Mouse (Mus musculus): ENCODE data around the gene Camsap2. TPM values are rescaled to one million over a fixed set of nuclear protein-coding genes. Genes with fewer than 3 reads are reported as not detected.

Camsap2 gene
- total RNA-seq, 2 experiments from 2014 or later: 137 to 142 TPM

GRCm38 (mm10) chr1:136340541-136340940 is 5.4 kb downstream of the Camsap2 start:
- peak; percentile 45 for TF ChIP-seq CTCF (IDR thresholded peaks at IDR 0.05)
- no peak overlapping the region for H3K4me3 ChIP-seq
- intact Hi-C loops (cut with DNase I): no loop called here
- DNase-seq (ENCODE audit: extremely low spot score in 1 of 2, low spot score in 2 of 2): no peak
- H3K27ac ChIP-seq: no peak overlapping the region

DNA sequence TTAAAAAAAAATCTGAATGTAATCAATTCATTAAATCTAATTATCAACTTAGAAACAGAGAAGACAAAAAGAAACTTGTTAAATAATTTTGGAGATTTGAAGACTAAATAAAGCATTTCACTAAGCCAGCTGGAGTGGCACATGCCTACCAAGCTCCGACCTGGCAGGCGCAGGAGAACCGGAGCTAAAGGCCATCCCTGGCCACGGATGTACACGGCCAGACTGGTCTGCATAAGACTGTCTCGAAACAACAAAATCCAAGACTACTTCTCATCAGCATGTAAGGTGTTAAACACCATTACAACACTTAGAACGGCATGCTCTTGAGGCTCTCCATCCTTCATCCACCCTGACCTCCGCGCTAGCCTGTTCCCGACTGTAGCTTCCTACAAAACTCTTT is 11.2 kb downstream of the Camsap2 start:
- intact Hi-C loops (cut with DNase I): no loop called here
- no peak overlapping the region for H3K27ac ChIP-seq
- DNase-seq (ENCODE audit: extremely low spot score in 1 of 2, low spot score in 2 of 2): no peak
- H3K4me3 ChIP-seq: no peak overlapping the region
- no peak for TF ChIP-seq CTCF (IDR thresholded peaks at IDR 0.05)

DNA sequence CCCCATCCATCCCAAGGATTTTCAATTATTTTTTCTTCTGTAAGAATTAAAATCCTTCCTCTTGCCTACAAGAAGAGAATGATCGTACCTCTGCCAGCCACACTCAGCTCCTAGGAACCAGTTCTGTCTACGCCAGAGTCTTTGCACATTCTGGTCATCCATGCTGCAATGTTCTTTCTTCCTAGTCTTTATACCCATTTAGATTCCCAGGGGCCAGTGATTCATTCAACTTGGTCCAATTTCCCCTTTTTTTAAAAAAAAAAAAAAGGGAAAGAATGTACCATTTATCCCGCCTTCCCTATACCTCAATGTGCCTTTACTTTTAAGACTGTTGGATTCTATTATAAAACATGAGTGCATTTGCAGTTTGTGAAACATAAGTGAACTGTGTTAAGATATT is 12.4 kb downstream of the Camsap2 start:
- intact Hi-C loops (cut with DNase I): no loop called here
- H3K4me3 ChIP-seq: no peak overlapping the region
- no peak overlapping the region for H3K27ac ChIP-seq
- TF ChIP-seq CTCF (IDR thresholded peaks at IDR 0.05): no peak
- DNase-seq (ENCODE audit: extremely low spot score in 1 of 2, low spot score in 2 of 2): no peak

- Histone ChIP-seq H3K27ac (no peak overlapping the region), H3K4me3 (no peak overlapping the region)
- intact Hi-C loops (cut with DNase I): no loop called here
- TF ChIP-seq CTCF (IDR thresholded peaks at IDR 0.05): no peak
- no peak for DNase-seq (ENCODE audit: extremely low spot score in 1 of 2, low spot score in 2 of 2)
Observed at GRCm38 (mm10) chr1:136333071-136333470, 12.8 kb downstream of the Camsap2 start.

- intact Hi-C loops (cut with DNase I): no loop called here
- no peak for TF ChIP-seq CTCF (IDR thresholded peaks at IDR 0.05)
- no peak overlapping the region for H3K27ac ChIP-seq
Observed at GRCm38 (mm10) chr1:136331836-136332235, 14.1 kb downstream of the Camsap2 start.

DNA sequence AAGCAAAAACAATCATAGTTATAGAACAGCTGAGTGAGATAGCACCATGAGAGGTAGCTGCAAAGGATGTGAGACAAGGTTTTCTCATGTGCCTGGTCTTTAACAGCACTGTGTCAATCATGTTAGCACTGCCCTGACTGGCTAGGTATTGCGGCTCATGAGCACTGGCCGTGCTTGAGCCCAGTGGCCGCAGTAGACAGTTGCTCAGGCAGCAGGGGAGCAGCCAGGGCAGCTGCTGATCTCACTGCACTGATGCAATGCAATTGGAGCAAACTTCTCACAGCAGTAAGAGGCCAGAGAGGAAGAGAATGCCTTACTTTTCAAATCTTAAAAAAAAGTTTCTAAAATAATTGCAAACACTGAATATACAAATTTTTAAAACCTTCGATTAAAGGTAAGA is 16.5 kb downstream of the Camsap2 start:
- DNase-seq (ENCODE audit: extremely low spot score in 1 of 2, low spot score in 2 of 2): no peak
- intact Hi-C loops (cut with DNase I): no loop called here
- TF ChIP-seq CTCF (IDR thresholded peaks at IDR 0.05): no peak
- Histone ChIP-seq H3K4me3 (no peak overlapping the region), H3K27ac (no peak overlapping the region)

More at GRCm38 (mm10) chr1:136331836-136332235, 14.1 kb downstream of the Camsap2 start:
- no peak for DNase-seq (ENCODE audit: extremely low spot score in 1 of 2, low spot score in 2 of 2)
- H3K4me3 ChIP-seq: no peak overlapping the region

- intact Hi-C loops (cut with DNase I): no loop called here
- TF ChIP-seq CTCF (IDR thresholded peaks at IDR 0.05): no peak
- H3K4me3 ChIP-seq: no peak overlapping the region
- H3K27ac ChIP-seq: no peak overlapping the region
- DNase-seq (ENCODE audit: extremely low spot score in 1 of 2, low spot score in 2 of 2): no peak
Observed at GRCm38 (mm10) chr1:136328640-136329039, 17.3 kb downstream of the Camsap2 start.

- intact Hi-C loops (cut with DNase I): no loop called here
- TF ChIP-seq CTCF (IDR thresholded peaks at IDR 0.05): no peak
- no peak overlapping the region for H3K27ac ChIP-seq
- DNase-seq (ENCODE audit: extremely low spot score in 1 of 2, low spot score in 2 of 2): no peak
- H3K4me3 ChIP-seq: no peak overlapping the region
Observed at GRCm38 (mm10) chr1:136327638-136328037, 18.3 kb downstream of the Camsap2 start.

DNA sequence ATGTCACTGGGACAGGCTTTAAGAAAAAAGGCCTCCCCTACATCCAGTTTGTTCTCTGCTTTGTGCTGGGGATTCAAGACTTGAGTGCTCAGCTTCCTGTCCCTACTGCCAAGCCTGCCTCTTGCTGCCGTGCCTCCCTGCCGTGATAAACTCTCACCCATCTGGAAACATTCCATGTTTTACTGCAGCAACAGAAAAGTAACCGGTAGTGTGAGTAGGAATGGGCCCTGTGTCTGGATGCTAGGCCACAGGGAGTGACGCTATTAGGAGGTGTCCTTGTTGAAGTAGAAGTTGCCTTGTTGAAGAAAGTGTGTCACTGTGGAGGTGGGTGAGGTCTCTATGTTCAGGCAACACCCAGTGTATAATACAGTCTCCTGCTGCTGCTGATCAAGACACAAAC is 20.0 kb downstream of the Camsap2 start:
- intact Hi-C loops (cut with DNase I): no loop called here
- no peak for DNase-seq (ENCODE audit: extremely low spot score in 1 of 2, low spot score in 2 of 2)
- TF ChIP-seq CTCF (IDR thresholded peaks at IDR 0.05): no peak
- Histone ChIP-seq H3K27ac (no peak overlapping the region), H3K4me3 (no peak overlapping the region)

GRCm38 (mm10) chr1:136322331-136322730 is 23.6 kb downstream of the Camsap2 start:
- intact Hi-C loops (cut with DNase I): no loop called here
- no peak overlapping the region for H3K4me3 ChIP-seq
- no peak for DNase-seq (ENCODE audit: extremely low spot score in 1 of 2, low spot score in 2 of 2)
- H3K27ac ChIP-seq: no peak overlapping the region
- no peak for TF ChIP-seq CTCF (IDR thresholded peaks at IDR 0.05)

- no peak for DNase-seq (ENCODE audit: extremely low spot score in 1 of 2, low spot score in 2 of 2)
- TF ChIP-seq CTCF (IDR thresholded peaks at IDR 0.05): no peak
- intact Hi-C loops (cut with DNase I): no loop called here
- H3K27ac ChIP-seq: no peak overlapping the region
- no peak overlapping the region for H3K4me3 ChIP-seq
Observed at GRCm38 (mm10) chr1:136316317-136316716, 29.6 kb downstream of the Camsap2 start.

- intact Hi-C loops (cut with DNase I): loop anchor here (5.0 kb wide), 1 partner anchor 148 kb away; no protein-coding TSS in a partner anchor
- Histone ChIP-seq H3K4me3 (no peak overlapping the region), H3K27ac (no peak overlapping the region)
- TF ChIP-seq CTCF (IDR thresholded peaks at IDR 0.05): no peak
- no peak for DNase-seq (ENCODE audit: extremely low spot score in 1 of 2, low spot score in 2 of 2)
Observed at GRCm38 (mm10) chr1:136309193-136309592, 36.7 kb downstream of the Camsap2 start.

DNA sequence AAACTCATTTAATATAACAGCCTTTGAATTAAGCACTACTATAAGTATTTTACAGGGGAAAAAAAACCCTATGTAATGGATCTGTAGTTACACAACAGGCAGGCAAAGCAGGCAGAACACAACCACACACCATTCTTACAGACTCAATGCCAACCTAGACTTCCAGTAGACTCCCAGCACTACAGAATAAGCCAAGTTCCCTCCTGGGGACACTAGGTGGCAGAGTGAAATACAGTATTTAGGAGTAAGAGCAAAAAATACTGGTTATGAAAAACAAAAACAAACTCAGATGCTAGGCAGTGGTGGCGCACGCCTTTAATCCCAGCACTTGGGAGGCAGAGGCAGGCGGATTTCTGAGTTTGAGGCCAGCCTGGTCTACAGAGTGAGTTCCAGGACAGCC is 39.5 kb downstream of the Camsap2 start:
- intact Hi-C loops (cut with DNase I): loop anchor here (5.0 kb wide), 1 partner anchor 151 kb away; no protein-coding TSS in a partner anchor
- TF ChIP-seq CTCF (IDR thresholded peaks at IDR 0.05): peak; percentile 67
- H3K4me3 ChIP-seq: no peak overlapping the region
- DNase-seq (ENCODE audit: extremely low spot score in 1 of 2, low spot score in 2 of 2): no peak
- no peak overlapping the region for H3K27ac ChIP-seq
